Mouse (Mus musculus) lung, postnatal 0 days (tissue): ENCODE results near the gene Rassf8.

Source experiments
- CTCF ChIP-seq: IDR thresholded peaks from 2 replicates; pipeline ENCODE4 v1.5.1; 2016; ENCODE audit warnings: antibody characterized with exemption, mild to moderate bottlenecking
- EP300 ChIP-seq: IDR thresholded peaks from 2 replicates; pipeline ENCODE4 v1.6.1; 2016; ENCODE audit warnings: antibody characterized with exemption, mild to moderate bottlenecking, control low read depth

DNA sequence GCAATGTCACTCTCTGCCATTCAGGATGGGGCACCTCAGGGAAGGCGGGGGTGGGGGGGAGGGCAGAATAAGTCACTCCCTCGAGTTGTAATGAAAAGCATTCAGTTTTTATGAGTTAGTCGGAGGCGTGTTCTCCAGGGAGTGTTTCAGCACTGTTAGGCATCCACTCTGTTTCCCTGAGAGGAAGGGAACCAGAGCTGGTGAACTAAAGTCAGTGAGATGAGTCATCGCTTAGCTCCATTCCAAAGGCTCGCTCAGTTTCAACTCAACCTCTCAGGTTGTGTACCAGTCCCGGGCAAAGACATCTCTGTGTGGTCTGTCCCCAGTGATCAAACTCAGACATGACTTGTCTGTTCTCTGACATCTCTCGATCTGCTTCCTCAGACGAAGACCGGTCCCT is 20.7 kb upstream of the Rassf8 start:
- TF ChIP-seq CTCF (no peak), EP300 (no peak)
